Mouse (Mus musculus) brain, adult 2 months (tissue): ENCODE measurements around the gene Fbxl13.
A peak's percentile ranks its signal among the peaks of the same experiment; 100 is the strongest.

Experiments
- DNase-seq: peaks from one replicate; pipeline ENCODE4 v3.0.0; 2011; ENCODE audit warnings: low read depth, low spot score

Fbxl13 gene

GRCm38 (mm10) chr5:21526835-21527485 lies 118.5 kb downstream of the Fbxl13 start:
- DNase-seq = peak; percentile 42

GRCm38 (mm10) chr5:21519166-21519565 lies 126.3 kb downstream of the Fbxl13 start:
- no peak for DNase-seq

GRCm38 (mm10) chr5:21518207-21518606 lies 127.2 kb downstream of the Fbxl13 start:
- DNase-seq = no peak

- DNase-seq = no peak
Measured at GRCm38 (mm10) chr5:21517562-21517961, 127.9 kb downstream of the Fbxl13 start.

GRCm38 (mm10) chr5:21513363-21513762 lies 132.1 kb downstream of the Fbxl13 start:
- DNase-seq = peak; percentile 45

- DNase-seq = no peak
Measured at GRCm38 (mm10) chr5:21509801-21510200, 135.6 kb downstream of the Fbxl13 start.

- no peak for DNase-seq
Measured at GRCm38 (mm10) chr5:21506887-21507286, 138.5 kb downstream of the Fbxl13 start.

- no peak for DNase-seq
Measured at GRCm38 (mm10) chr5:21505159-21505558, 140.3 kb downstream of the Fbxl13 start.

- peak; percentile 79 for DNase-seq
Measured at GRCm38 (mm10) chr5:21502936-21503610, 142.4 kb downstream of the Fbxl13 start.

GRCm38 (mm10) chr5:21500941-21501340 lies 144.5 kb downstream of the Fbxl13 start:
- peak; percentile 50 for DNase-seq

GRCm38 (mm10) chr5:21500133-21500532 lies 145.3 kb downstream of the Fbxl13 start:
- no peak for DNase-seq

GRCm38 (mm10) chr5:21498925-21499324 lies 146.5 kb downstream of the Fbxl13 start:
- DNase-seq = no peak

- no peak for DNase-seq
Measured at GRCm38 (mm10) chr5:21498490-21498889, 146.9 kb downstream of the Fbxl13 start.

GRCm38 (mm10) chr5:21496881-21497280 lies 148.6 kb downstream of the Fbxl13 start:
- no peak for DNase-seq

- DNase-seq = peak; percentile 36
Measured at GRCm38 (mm10) chr5:21496321-21496720, 149.1 kb downstream of the Fbxl13 start.

- DNase-seq = no peak
Measured at GRCm38 (mm10) chr5:21494781-21495180, 150.7 kb downstream of the Fbxl13 start.

- DNase-seq = no peak
Measured at GRCm38 (mm10) chr5:21493294-21493999, 152.0 kb downstream of the Fbxl13 start.

- DNase-seq = no peak
Measured at GRCm38 (mm10) chr5:21492213-21492612, 153.2 kb downstream of the Fbxl13 start.

GRCm38 (mm10) chr5:21491469-21491868 lies 154.0 kb downstream of the Fbxl13 start:
- DNase-seq = no peak

GRCm38 (mm10) chr5:21489135-21489534 lies 156.3 kb downstream of the Fbxl13 start:
- DNase-seq = no peak

- DNase-seq = peak; percentile 57
Measured at GRCm38 (mm10) chr5:21488506-21488905, 156.9 kb downstream of the Fbxl13 start.

- peak; percentile 81 for DNase-seq
Measured at GRCm38 (mm10) chr5:21487716-21488115, 157.7 kb downstream of the Fbxl13 start.

GRCm38 (mm10) chr5:21487306-21487705 lies 158.1 kb downstream of the Fbxl13 start:
- DNase-seq = peak; percentile 49
